Mouse (Mus musculus) midbrain, embryonic 16.5 days (tissue): ENCODE data around the gene Pnpla5. TPM values are rescaled to one million over a fixed set of nuclear protein-coding genes. Genes with fewer than 3 reads are reported as not detected.

Source experiments
- ATAC-seq: fragments of 200-750 bp; cut with Nextera tagmentation; 2 replicates; pipeline ENCODE4 v1.8.0; 2017; ENCODE audit warnings: moderate TSS enrichment
- H3K27ac ChIP-seq: fragments of 300-500 bp; sonication (generic); 2 replicates; pipeline ENCODE4 v1.5.1; 2014; ENCODE audit warnings: mild to moderate bottlenecking, low read length, mixed read lengths
- H3K27me3 ChIP-seq: fragments of 300-500 bp; sonication (generic); 2 replicates; pipeline ENCODE4 v1.6.1; 2014; ENCODE audit warnings: low read depth, low read length, mixed read lengths; ENCODE audit not compliant: control insufficient read depth, insufficient read depth
- H3K36me3 ChIP-seq: fragments of 300-500 bp; sonication (generic); 2 replicates; pipeline ENCODE4 v1.6.1; 2014; ENCODE audit warnings: mild to moderate bottlenecking, low read length, moderate library complexity, mixed read lengths; ENCODE audit not compliant: control insufficient read depth, insufficient read depth
- H3K4me1 ChIP-seq: fragments of 300-500 bp; sonication (generic); 2 replicates; pipeline ENCODE4 v1.6.1; 2014; ENCODE audit warnings: mild to moderate bottlenecking, low read length, mixed read lengths; ENCODE audit not compliant: control insufficient read depth, insufficient read depth
- H3K4me2 ChIP-seq: fragments of 300-500 bp; sonication (generic); 2 replicates; pipeline ENCODE4 v1.6.1; 2014; ENCODE audit warnings: mild to moderate bottlenecking, low read length, mixed read lengths
- H3K4me3 ChIP-seq: fragments of 300-500 bp; sonication (generic); 2 replicates; pipeline ENCODE4 v1.5.1; 2014; ENCODE audit warnings: low read depth, mild to moderate bottlenecking, low read length, moderate library complexity, mixed read lengths
- H3K9ac ChIP-seq: fragments of 300-500 bp; sonication (generic); 2 replicates; pipeline ENCODE4 v1.6.1; 2014; ENCODE audit warnings: low read depth, low read length, mixed read lengths
- H3K9me3 ChIP-seq: fragments of 300-500 bp; sonication (generic); replicated peaks from 2 replicates; pipeline ENCODE4 v1.6.1; 2014; ENCODE audit warnings: mild to moderate bottlenecking, low read length, mixed read lengths; ENCODE audit not compliant: control insufficient read depth, poor library complexity, severe bottlenecking
- WGBS: fragments of 180-500 bp; shearing (Covaris S2); extraction: QIAGEN DNeasy Blood & Tissue Kit; methylation state at CpG from one replicate; pipeline ENCODE4 v1.1.7; 2014; 5-methylcytosine and 5-hydroxymethylcytosine counted together
- polyA plus RNA-seq: library from polyadenylated mRNA; unstranded; fragments of >200 nt; fragmentation: Nextera tagmentation; extraction: Ambion mirVana; gene quantifications from 2 replicates; pipeline ENCODE4 v1.2.1, GENCODE M21; 2015

Gene Pnpla5
- polyA plus RNA-seq, 1 experiment from 2014 or later, result not detected

DNA sequence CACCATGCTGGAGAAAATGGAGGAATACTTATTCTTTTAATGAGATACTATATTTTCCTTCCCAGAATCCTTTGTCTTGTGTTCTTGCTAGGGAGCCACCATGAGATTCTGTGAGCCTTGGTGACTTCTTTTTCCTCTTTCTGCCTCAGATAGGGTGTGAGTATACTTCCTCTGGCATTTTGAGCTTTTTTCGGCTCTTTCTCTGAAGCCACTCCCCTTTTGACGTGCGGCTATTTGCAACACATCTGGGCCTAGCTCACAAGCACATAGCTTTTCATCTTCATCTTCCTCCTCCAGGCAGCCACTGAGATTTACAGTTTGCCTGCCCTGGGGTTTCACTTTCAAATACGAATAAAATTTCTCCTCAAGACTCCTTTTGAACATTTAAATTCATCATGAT, 3.5 kb upstream of the Pnpla5 start:
- no peak overlapping the region for H3K27ac ChIP-seq
- no peak overlapping the region for H3K4me3 ChIP-seq
- no peaks in the 10 kb centered on the region for H3K27me3 ChIP-seq
- H3K4me2 ChIP-seq, result no peak overlapping the region
- 79% methylated on average over 4 of the region's 4 CpGs for WGBS
- no peaks in the 10 kb centered on the region for H3K36me3 ChIP-seq
- no peak for ATAC-seq
- no peaks in the 10 kb centered on the region for H3K9me3 ChIP-seq
- H3K9ac ChIP-seq, result no peak overlapping the region
- no peaks in the 10 kb centered on the region for H3K4me1 ChIP-seq

DNA sequence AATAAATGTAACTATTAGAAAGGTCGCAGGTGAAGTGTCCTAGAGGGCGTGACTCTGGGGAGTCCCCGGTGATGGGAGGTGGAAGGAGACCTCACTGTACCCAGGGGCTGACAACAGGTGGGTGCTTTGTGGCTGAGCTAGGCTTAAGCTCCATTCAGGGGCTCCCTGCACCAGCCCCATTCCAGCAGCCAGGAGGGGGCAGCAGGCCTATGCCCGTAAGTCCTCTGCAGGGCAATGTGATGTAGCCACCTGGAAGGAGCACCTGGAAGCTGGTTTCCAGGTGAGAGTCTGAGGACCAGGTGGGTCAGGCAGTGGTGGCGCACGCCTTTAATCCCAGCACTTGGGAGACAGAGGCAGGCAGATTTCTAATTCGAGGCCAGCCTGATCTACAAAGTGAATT, 1.1 kb upstream of the Pnpla5 start:
- 69% methylated on average over 7 of the region's 7 CpGs for WGBS
- ATAC-seq, result no peak

DNA sequence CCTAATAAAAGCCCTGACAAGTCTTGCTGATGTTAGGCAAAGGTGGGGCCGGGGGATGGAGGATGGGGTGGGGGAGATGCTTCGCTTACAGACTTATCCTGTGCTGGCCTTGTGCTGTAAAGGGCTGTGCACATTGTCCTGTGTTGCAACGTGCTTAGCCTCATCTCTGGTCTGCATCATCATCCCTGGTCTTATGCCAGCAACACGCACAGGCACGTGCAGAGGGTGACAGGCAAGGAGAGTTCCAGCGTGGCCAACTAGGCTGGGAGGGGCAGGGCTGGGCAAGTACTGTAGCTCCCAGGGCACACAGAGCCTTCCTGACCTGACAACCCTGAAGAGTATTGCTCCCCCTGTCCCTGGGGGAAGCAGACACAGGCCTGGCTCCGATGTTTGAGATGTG, 1.9 kb downstream of the Pnpla5 start:
- no peaks in the 10 kb centered on the region for H3K27me3 ChIP-seq
- H3K27ac ChIP-seq, result no peak overlapping the region
- H3K4me2 ChIP-seq, result no peak overlapping the region
- no peak overlapping the region for H3K9ac ChIP-seq
- H3K36me3 ChIP-seq, result no peaks in the 10 kb centered on the region
- no peak for ATAC-seq
- no peaks in the 10 kb centered on the region for H3K9me3 ChIP-seq
- no peak overlapping the region for H3K4me3 ChIP-seq
- 83% methylated on average over 7 of the region's 7 CpGs for WGBS
- no peaks in the 10 kb centered on the region for H3K4me1 ChIP-seq

More for the DNA sequence above, 1.1 kb upstream of the Pnpla5 start:
- no peak overlapping the region for H3K27ac ChIP-seq
- no peak overlapping the region for H3K4me2 ChIP-seq
- H3K27me3 ChIP-seq, result no peaks in the 10 kb centered on the region
- H3K9ac ChIP-seq, result no peak overlapping the region
- H3K9me3 ChIP-seq, result no peaks in the 10 kb centered on the region
- H3K4me1 ChIP-seq, result no peaks in the 10 kb centered on the region
- no peak overlapping the region for H3K4me3 ChIP-seq
- H3K36me3 ChIP-seq, result no peaks in the 10 kb centered on the region

DNA sequence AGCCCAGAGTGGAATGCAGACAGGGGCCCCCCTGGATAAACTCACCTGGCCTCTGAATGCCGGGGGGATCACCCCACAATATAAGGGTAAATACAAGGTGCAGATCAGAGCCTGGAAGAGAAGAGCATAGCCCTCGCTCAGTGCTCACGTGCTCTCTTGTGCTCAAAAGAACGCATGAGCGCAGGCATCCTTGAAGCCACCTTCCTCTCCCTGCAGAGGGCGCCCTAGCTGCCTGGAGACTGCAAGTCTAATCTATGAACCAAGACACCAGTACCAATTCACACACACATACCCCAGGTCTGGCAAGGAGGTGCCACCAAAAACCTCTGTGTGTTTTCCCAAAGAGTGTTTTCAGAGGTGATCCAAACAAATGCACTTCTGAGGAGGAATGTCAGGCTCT, 2.4 kb downstream of the Pnpla5 start:
- no peak for ATAC-seq
- Histone ChIP-seq H3K27me3 (no peaks in the 10 kb centered on the region), H3K4me3 (no peak overlapping the region), H3K9me3 (no peaks in the 10 kb centered on the region), H3K27ac (no peak overlapping the region), H3K9ac (no peak overlapping the region), H3K4me2 (no peak overlapping the region), H3K36me3 (no peaks in the 10 kb centered on the region), H3K4me1 (no peaks in the 10 kb centered on the region)
- 27% methylated on average over 6 of the region's 6 CpGs for WGBS

DNA sequence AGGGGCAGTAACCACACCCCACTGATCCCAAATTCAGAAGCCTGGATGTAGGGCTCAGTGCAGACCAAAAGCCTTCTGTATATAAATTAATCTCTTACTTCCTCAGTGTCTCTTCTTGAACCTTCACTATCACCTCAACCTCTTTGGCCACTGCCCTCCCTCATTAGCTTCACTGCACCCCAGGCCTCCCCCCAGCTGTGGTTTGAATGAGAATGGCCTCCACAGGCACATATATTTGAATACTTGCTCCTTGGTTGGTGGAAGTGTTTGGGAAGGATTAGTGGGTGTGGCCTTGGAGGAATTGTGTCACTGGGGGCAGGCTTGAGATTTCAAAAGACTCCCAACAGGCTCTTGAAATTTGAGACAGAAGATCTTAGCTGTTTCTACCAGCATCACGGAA, 6.5 kb downstream of the Pnpla5 start:
- H3K4me1 ChIP-seq, result no peaks in the 10 kb centered on the region
- no peaks in the 10 kb centered on the region for H3K27me3 ChIP-seq
- H3K9ac ChIP-seq, result no peak overlapping the region
- H3K9me3 ChIP-seq, result no peaks in the 10 kb centered on the region
- no peaks in the 10 kb centered on the region for H3K36me3 ChIP-seq
- no peak for ATAC-seq
- H3K27ac ChIP-seq, result no peak overlapping the region
- no peak overlapping the region for H3K4me2 ChIP-seq
- H3K4me3 ChIP-seq, result no peak overlapping the region
- 83% methylated on average over 1 of the region's 1 CpGs for WGBS

DNA sequence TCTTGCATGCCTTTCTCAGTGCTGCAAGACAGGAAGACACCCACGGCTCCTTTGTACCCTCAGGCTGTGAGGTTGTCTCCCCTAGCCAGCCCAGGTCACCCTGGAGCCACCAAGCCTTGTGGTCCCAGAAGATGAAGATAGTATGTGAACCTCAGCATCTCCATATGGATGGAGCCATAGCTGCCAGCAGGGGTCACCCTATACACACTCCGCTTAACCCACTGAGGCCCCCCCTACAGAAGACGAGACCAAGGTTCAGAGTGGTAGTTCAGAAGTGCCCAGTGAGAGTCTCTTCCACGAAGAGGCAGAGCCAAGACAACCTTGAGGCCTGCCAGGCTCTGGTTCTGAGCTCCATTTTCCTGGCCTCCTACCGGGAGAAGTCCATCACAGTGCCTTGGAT, 7.2 kb downstream of the Pnpla5 start:
- ATAC-seq, result no peak
- H3K27ac ChIP-seq, result no peak overlapping the region
- H3K4me3 ChIP-seq, result no peak overlapping the region
- H3K36me3 ChIP-seq, result no peaks in the 10 kb centered on the region
- 59% methylated on average over 5 of the region's 5 CpGs for WGBS
- no peak overlapping the region for H3K4me2 ChIP-seq
- no peaks in the 10 kb centered on the region for H3K4me1 ChIP-seq
- no peak overlapping the region for H3K9ac ChIP-seq
- H3K27me3 ChIP-seq, result no peaks in the 10 kb centered on the region
- H3K9me3 ChIP-seq, result no peaks in the 10 kb centered on the region

DNA sequence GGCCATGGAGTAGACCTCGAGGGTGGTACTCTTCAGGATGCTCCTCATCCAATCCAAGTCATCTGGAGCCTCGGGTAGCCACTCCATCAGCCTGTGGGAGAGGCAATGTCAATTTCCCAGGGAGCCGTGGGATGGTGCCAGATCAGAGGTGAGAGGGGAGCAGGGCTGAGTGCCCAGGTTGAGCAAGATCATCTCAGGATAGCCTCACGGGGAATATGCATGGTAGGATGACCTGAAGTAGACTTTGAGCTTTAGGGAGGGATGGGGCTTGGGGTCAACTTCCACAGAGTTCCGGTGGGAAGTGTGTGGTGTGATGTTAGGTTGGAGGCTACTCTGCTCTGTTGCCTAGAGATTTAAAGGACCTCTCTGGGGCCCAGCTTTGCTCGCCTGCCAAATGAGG, 9.1 kb downstream of the Pnpla5 start:
- H3K4me2 ChIP-seq, result no peak overlapping the region
- H3K4me3 ChIP-seq, result no peak overlapping the region
- WGBS, result 77% methylated on average over 6 of the region's 6 CpGs

DNA sequence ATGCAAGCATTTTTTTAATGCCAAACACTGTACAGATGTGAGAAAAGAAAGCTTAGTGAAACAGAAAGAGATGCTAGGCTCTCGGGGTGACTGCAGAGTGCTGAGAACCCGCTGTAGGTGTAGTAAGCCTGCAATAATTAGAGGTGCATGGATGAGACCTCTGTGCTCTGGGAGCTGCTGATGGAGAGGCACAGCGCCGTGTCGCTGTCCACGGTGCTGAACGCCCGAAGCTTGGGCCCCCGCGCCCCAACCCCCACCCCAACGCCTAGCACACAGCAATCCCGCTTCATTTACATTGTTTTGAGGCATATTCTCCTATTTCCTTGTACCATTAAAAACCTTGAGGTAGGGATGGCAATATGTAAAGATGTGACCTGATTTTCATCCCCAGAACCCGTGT, 14.1 kb downstream of the Pnpla5 start:
- no peak overlapping the region for H3K9ac ChIP-seq
- peaks cover 16% of the 10 kb centered on the region for H3K4me1 ChIP-seq
- H3K36me3 ChIP-seq, result no peaks in the 10 kb centered on the region
- H3K9me3 ChIP-seq, result no peaks in the 10 kb centered on the region
- H3K27ac ChIP-seq, result no peak overlapping the region
- H3K27me3 ChIP-seq, result no peaks in the 10 kb centered on the region
- no peak overlapping the region for H3K4me3 ChIP-seq
- H3K4me2 ChIP-seq, result no peak overlapping the region
- WGBS, result 8% methylated on average over 13 of the region's 13 CpGs
- no peak for ATAC-seq

More for the DNA sequence above, 9.1 kb downstream of the Pnpla5 start:
- no peaks in the 10 kb centered on the region for H3K36me3 ChIP-seq
- H3K4me1 ChIP-seq, result no peaks in the 10 kb centered on the region
- no peak overlapping the region for H3K9ac ChIP-seq
- no peak overlapping the region for H3K27ac ChIP-seq
- H3K9me3 ChIP-seq, result no peaks in the 10 kb centered on the region
- no peaks in the 10 kb centered on the region for H3K27me3 ChIP-seq
- ATAC-seq, result no peak

DNA sequence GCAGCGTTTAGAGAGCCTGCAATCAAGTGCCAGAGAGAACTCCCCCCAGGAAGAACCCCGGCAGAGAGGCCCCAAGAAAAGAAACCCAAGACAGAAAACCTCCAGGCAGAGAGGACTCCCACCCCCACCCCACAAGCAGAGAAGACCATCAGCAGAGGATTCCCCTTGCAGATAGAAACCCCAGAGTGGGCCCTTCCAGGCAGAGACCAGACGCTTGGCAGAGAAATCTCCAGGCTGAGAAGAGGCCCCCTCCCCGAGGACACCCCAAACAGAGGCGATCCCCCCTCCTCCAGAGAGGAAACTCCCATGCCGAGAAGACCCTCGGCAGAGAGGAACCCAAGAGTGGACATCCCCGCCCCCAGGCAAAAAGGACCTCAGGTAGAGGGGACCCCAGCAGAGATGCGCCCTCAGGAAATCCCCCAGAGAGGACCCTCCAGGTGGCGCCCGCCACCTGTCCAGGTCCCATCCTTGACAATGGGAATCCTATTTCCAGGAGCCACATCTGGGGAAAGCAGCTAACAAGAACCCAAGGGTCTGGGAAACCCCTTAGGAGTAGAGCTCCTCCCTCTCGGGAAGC, 17.0 kb downstream of the Pnpla5 start:
- peak; percentile 23; the same call in 1 of the 2 replicates for ATAC-seq
- Histone ChIP-seq H3K9me3 (no peaks in the 10 kb centered on the region), H3K4me2 (peak overlapping the region; percentile 57), H3K27me3 (no peaks in the 10 kb centered on the region), H3K9ac (peak overlapping the region; percentile 75), H3K36me3 (no peaks in the 10 kb centered on the region), H3K4me3 (peak overlapping the region; percentile 59), H3K27ac (peak overlapping the region; percentile 30), H3K4me1 (peaks cover 20% of the 10 kb centered on the region)
- 9% methylated on average over 12 of the region's 12 CpGs for WGBS
